Mouse (Mus musculus): Measurements from ENCODE around the gene Fbxo2. TPM values are rescaled to one million over a fixed set of nuclear protein-coding genes. Genes with fewer than 3 reads are reported as not detected.
"Not testable (repeated sequence)": the region's sequence is repeated elsewhere in the genome, so short reads cannot be mapped to it uniquely, and the experiment has no call there.

Gene Fbxo2
- 1.0 TPM in 2 replicates for polyA plus RNA-seq (2015; fragmentation: Nextera tagmentation; extraction: Ambion mirVana)

GRCm38 (mm10) chr4:148160436-148161390 is at the start of gene Fbxo2, which contains the start of gene Fbxo44:
Fbxo2 (plus strand) TSS chr4:148160621.
Fbxo44 (minus strand) TSS chr4:148160482.
- Histone ChIP-seq H3K4me2 (peak within 1 kb of the TSS; percentile 87), H3K27ac (peak within 1 kb of the TSS; percentile 82), H3K27me3 (peaks cover 55% of the 10 kb centered on the region), H3K4me1 (peaks cover 44% of the 10 kb centered on the region), H3K9me3 (replicated peaks) (no peaks in the 10 kb centered on the region), H3K9ac (peak within 1 kb of the TSS; percentile 75), H3K4me3 (peak within 1 kb of the TSS; percentile 61), H3K36me3 (ENCODE audit: poor library complexity, severe bottlenecking) (peaks cover 23% of the 10 kb centered on the region)
- WGBS = under 1% methylated on average over 34 of the region's 43 CpGs
- peak; percentile 76 for ATAC-seq

- H3K36me3 ChIP-seq (ENCODE audit: poor library complexity, severe bottlenecking) = peaks cover 46% of the 10 kb centered on the region
- WGBS = 82% methylated on average over 12 of the region's 12 CpGs
- H3K4me3 ChIP-seq = no peak overlapping the region
- no peak overlapping the region for H3K4me2 ChIP-seq
- H3K27me3 ChIP-seq = no peaks in the 10 kb centered on the region
- no peak for ATAC-seq
- peaks cover 18% of the 10 kb centered on the region for H3K4me1 ChIP-seq
- H3K27ac ChIP-seq = no peak overlapping the region
- no peak overlapping the region for H3K9ac ChIP-seq
- H3K9me3 ChIP-seq (replicated peaks) = 0 out of 2 replicates have a peak, but pooled peaks cover 3% of the 10 kb centered on the region
These were observed 47.9 kb upstream of the Fbxo2 start for GRCm38 (mm10) chr4:148112519-148112918.

GRCm38 (mm10) chr4:148114758-148115391 is 45.5 kb upstream of the Fbxo2 start:
- H3K36me3 ChIP-seq (ENCODE audit: poor library complexity, severe bottlenecking) = peaks cover 25% of the 10 kb centered on the region
- no peak overlapping the region for H3K4me3 ChIP-seq
- WGBS = 5% methylated on average over 15 of the region's 15 CpGs

GRCm38 (mm10) chr4:148115467-148115866 is 45.0 kb upstream of the Fbxo2 start:
- peaks cover 22% of the 10 kb centered on the region for H3K36me3 ChIP-seq (ENCODE audit: poor library complexity, severe bottlenecking)
- peaks cover 13% of the 10 kb centered on the region for H3K4me1 ChIP-seq
- peak overlapping the region; percentile 0; the same call in 1 of the 2 replicates for H3K4me2 ChIP-seq
- H3K9ac ChIP-seq = peak overlapping the region; percentile 38
- H3K27me3 ChIP-seq = no peaks in the 10 kb centered on the region
- 0 out of 2 replicates have a peak, but pooled peaks have one; percentile 25 for ATAC-seq
- WGBS = 9% methylated on average over 15 of the region's 15 CpGs
- H3K27ac ChIP-seq = peak overlapping the region; percentile 71
- no peak overlapping the region for H3K4me3 ChIP-seq
- H3K9me3 ChIP-seq (replicated peaks) = 0 out of 2 replicates have a peak, but pooled peaks cover 3% of the 10 kb centered on the region

More at GRCm38 (mm10) chr4:148114758-148115391, 45.5 kb upstream of the Fbxo2 start:
- Histone ChIP-seq H3K9me3 (replicated peaks) (0 out of 2 replicates have a peak, but pooled peaks cover 3% of the 10 kb centered on the region), H3K27me3 (no peaks in the 10 kb centered on the region), H3K27ac (peak overlapping the region; percentile 71), H3K4me1 (peaks cover 10% of the 10 kb centered on the region), H3K9ac (peak overlapping the region; percentile 38), H3K4me2 (peak overlapping the region; percentile 34)
- peak; percentile 79 for ATAC-seq

GRCm38 (mm10) chr4:148116657-148117056 is 43.8 kb upstream of the Fbxo2 start:
- H3K4me3 ChIP-seq = no peak overlapping the region
- ATAC-seq = no peak
- H3K36me3 ChIP-seq (ENCODE audit: poor library complexity, severe bottlenecking) = peaks cover 22% of the 10 kb centered on the region
- peaks cover 25% of the 10 kb centered on the region for H3K4me1 ChIP-seq
- WGBS = 80% methylated on average over 4 of the region's 4 CpGs
- 0 out of 2 replicates have a peak, but pooled peaks cover 3% of the 10 kb centered on the region for H3K9me3 ChIP-seq (replicated peaks)
- H3K4me2 ChIP-seq = no peak overlapping the region
- H3K27me3 ChIP-seq = no peaks in the 10 kb centered on the region
- no peak overlapping the region for H3K9ac ChIP-seq
- H3K27ac ChIP-seq = no peak overlapping the region

- 79% methylated on average over 4 of the region's 4 CpGs for WGBS
- H3K4me1 ChIP-seq = peaks cover 32% of the 10 kb centered on the region
- no peak overlapping the region for H3K27ac ChIP-seq
- H3K4me3 ChIP-seq = no peak overlapping the region
- H3K9me3 ChIP-seq (replicated peaks) = 0 out of 2 replicates have a peak, but pooled peaks cover 3% of the 10 kb centered on the region
- peaks cover 22% of the 10 kb centered on the region for H3K36me3 ChIP-seq (ENCODE audit: poor library complexity, severe bottlenecking)
- H3K27me3 ChIP-seq = no peaks in the 10 kb centered on the region
- no peak for ATAC-seq
- no peak overlapping the region for H3K9ac ChIP-seq
- no peak overlapping the region for H3K4me2 ChIP-seq
These were observed 43.0 kb upstream of the Fbxo2 start for GRCm38 (mm10) chr4:148117392-148117791.

GRCm38 (mm10) chr4:148119578-148119977 is 40.8 kb upstream of the Fbxo2 start:
- H3K27me3 ChIP-seq; H3K36me3 ChIP-seq (ENCODE audit: poor library complexity, severe bottlenecking); H3K9me3 ChIP-seq (replicated peaks); H3K27ac ChIP-seq; H3K4me3 ChIP-seq; ATAC-seq; H3K4me2 ChIP-seq; H3K9ac ChIP-seq: not testable (repeated sequence)
- H3K4me1 ChIP-seq = peaks cover 54% of the 10 kb centered on the region
- WGBS = 91% methylated on average over 9 of the region's 9 CpGs

- Histone ChIP-seq H3K27me3 (no peaks in the 10 kb centered on the region), H3K4me2 (no peak overlapping the region), H3K4me1 (peaks cover 57% of the 10 kb centered on the region), H3K9ac (no peak overlapping the region), H3K4me3 (no peak overlapping the region), H3K27ac (peak overlapping the region; percentile 91), H3K36me3 (ENCODE audit: poor library complexity, severe bottlenecking) (peaks cover 7% of the 10 kb centered on the region; the same call in 1 of the 2 replicates), H3K9me3 (replicated peaks) (0 out of 2 replicates have a peak, but pooled peaks cover 3% of the 10 kb centered on the region)
- 75% methylated on average over 9 of the region's 9 CpGs for WGBS
- no peak for ATAC-seq
These were observed 39.9 kb upstream of the Fbxo2 start for GRCm38 (mm10) chr4:148120555-148120954.

- Histone ChIP-seq H3K9me3 (replicated peaks) (0 out of 2 replicates have a peak, but pooled peaks cover 3% of the 10 kb centered on the region), H3K36me3 (ENCODE audit: poor library complexity, severe bottlenecking) (peaks cover 7% of the 10 kb centered on the region; the same call in 1 of the 2 replicates), H3K27me3 (no peaks in the 10 kb centered on the region), H3K4me1 (peaks cover 61% of the 10 kb centered on the region), H3K4me2 (peak overlapping the region; percentile 34), H3K4me3 (no peak overlapping the region), H3K9ac (no peak overlapping the region; the same call in 1 of the 2 replicates), H3K27ac (peak overlapping the region; percentile 91)
- 56% methylated on average over 4 of the region's 4 CpGs for WGBS
- peak; percentile 64 for ATAC-seq
These were observed 39.1 kb upstream of the Fbxo2 start for GRCm38 (mm10) chr4:148121362-148121761.

GRCm38 (mm10) chr4:148121982-148122693 is 38.3 kb upstream of the Fbxo2 start:
- no peak overlapping the region for H3K4me3 ChIP-seq
- peak; percentile 87 for ATAC-seq
- peak overlapping the region; percentile 12; the same call in 1 of the 2 replicates for H3K9ac ChIP-seq
- 0 out of 2 replicates have a peak, but pooled peaks cover 3% of the 10 kb centered on the region for H3K9me3 ChIP-seq (replicated peaks)
- peaks cover 69% of the 10 kb centered on the region for H3K4me1 ChIP-seq
- WGBS = 5% methylated on average over 6 of the region's 6 CpGs
- peak overlapping the region; percentile 34 for H3K4me2 ChIP-seq
- peak overlapping the region; percentile 91 for H3K27ac ChIP-seq
- H3K36me3 ChIP-seq (ENCODE audit: poor library complexity, severe bottlenecking) = peaks cover 4% of the 10 kb centered on the region; the same call in 1 of the 2 replicates
- no peaks in the 10 kb centered on the region for H3K27me3 ChIP-seq

- no peak for ATAC-seq
- no peak overlapping the region for H3K4me3 ChIP-seq
- no peak overlapping the region for H3K9ac ChIP-seq
- H3K27ac ChIP-seq = peak overlapping the region; percentile 91
- H3K4me1 ChIP-seq = peaks cover 75% of the 10 kb centered on the region
- no peaks in the 10 kb centered on the region; the same call in 1 of the 2 replicates for H3K36me3 ChIP-seq (ENCODE audit: poor library complexity, severe bottlenecking)
- peak overlapping the region; percentile 34; the same call in 1 of the 2 replicates for H3K4me2 ChIP-seq
- WGBS = 57% methylated on average over 3 of the region's 3 CpGs
- no peaks in the 10 kb centered on the region for H3K27me3 ChIP-seq
- no peaks in the 10 kb centered on the region for H3K9me3 ChIP-seq (replicated peaks)
These were observed 37.7 kb upstream of the Fbxo2 start for GRCm38 (mm10) chr4:148122694-148123066.
